Mouse (Mus musculus) ES-E14 (cell line): ENCODE measurements around the gene Csrnp1. TPM values are rescaled to one million over a fixed set of nuclear protein-coding genes. Genes with fewer than 3 reads are reported as not detected.

Source experiments
- DNase-seq: peaks from one replicate; pipeline ENCODE4 v3.0.0-alpha.2; 2013; ENCODE audit warnings: low read depth, low spot score
- H3K27ac ChIP-seq: 2 replicates; pipeline ENCODE4 v1.5.1; 2012; ENCODE audit warnings: low read depth, mild to moderate bottlenecking, low read length, moderate library complexity, mixed read lengths; ENCODE audit not compliant: poor library complexity, insufficient read depth, severe bottlenecking
- H3K36me3 ChIP-seq: 2 replicates; pipeline ENCODE4 v1.6.1; 2012; ENCODE audit warnings: mild to moderate bottlenecking, low read length, moderate library complexity, mixed read lengths; ENCODE audit not compliant: control insufficient read depth, poor library complexity, insufficient read depth, severe bottlenecking
- H3K4me1 ChIP-seq, 2 experiments: fragments of 150-350 bp in 1 of 2; sonication (generic) in 1 of 2; 2 replicates each; pipeline ENCODE4 v1.6.1; 2012; ENCODE audit warnings: low read length in 2 of 2, mild to moderate bottlenecking in 1 of 2, mixed read lengths in 1 of 2; ENCODE audit not compliant: control insufficient read depth in 2 of 2, insufficient read depth in 2 of 2, poor library complexity in 1 of 2
- H3K4me3 ChIP-seq, 2 experiments: fragments of 150-350 bp in 1 of 2; sonication (generic) in 1 of 2; 2 replicates each; pipeline ENCODE4 v1.5.1; 2012; ENCODE audit warnings: low read length in 2 of 2, low read depth in 1 of 2, mild to moderate bottlenecking in 1 of 2, mixed read lengths in 1 of 2; ENCODE audit not compliant: insufficient read depth in 1 of 2, poor library complexity in 1 of 2, severe bottlenecking in 1 of 2
- H3K9ac ChIP-seq: 2 replicates; pipeline ENCODE4 v1.6.1; 2012; ENCODE audit warnings: low read depth, mild to moderate bottlenecking, low read length, mixed read lengths; ENCODE audit not compliant: poor library complexity, insufficient read depth, severe bottlenecking
- H3K9me3 ChIP-seq: fragments of 150-350 bp; sonication (generic); 2 replicates; pipeline ENCODE4 v1.6.1; 2012; ENCODE audit warnings: low read depth, mild to moderate bottlenecking, low read length; ENCODE audit not compliant: control insufficient read depth, insufficient read depth
- CHD2 ChIP-seq: IDR thresholded peaks from 2 replicates; pipeline ENCODE4 v1.6.1; 2014; ENCODE audit warnings: mild to moderate bottlenecking, low read depth, low read length, inconsistent platforms
- HCFC1 ChIP-seq: IDR thresholded peaks from 2 replicates; pipeline ENCODE4 v1.6.1; 2012; ENCODE audit warnings: low read length, inconsistent platforms, borderline replicate concordance; ENCODE audit not compliant: insufficient read depth
- MAFK ChIP-seq: IDR thresholded peaks from 2 replicates; pipeline ENCODE4 v1.6.1; 2014; ENCODE audit warnings: mild to moderate bottlenecking, low read depth, low read length, inconsistent platforms; ENCODE audit not compliant: insufficient read depth
- ZC3H11A ChIP-seq: IDR thresholded peaks from 2 replicates; pipeline ENCODE4 v1.6.1; 2012; ENCODE audit warnings: low read depth, mild to moderate bottlenecking, inconsistent platforms, low read length, borderline replicate concordance
- ZNF384 ChIP-seq: IDR thresholded peaks from 2 replicates; pipeline ENCODE4 v1.6.1; 2012; ENCODE audit warnings: low read depth, low read length, inconsistent platforms
- in situ Hi-C, 2 experiments: fragments of 600-800 bp; cut with MboI; formaldehyde crosslinking; loops; one replicate each; pipeline ENCODE4 v1.15.1; 2025; ENCODE audit warnings: low sequenced_read_pairs in 2 of 2, inconsistent platforms in 1 of 2; ENCODE audit not compliant: unreplicated experiment in 2 of 2
- total RNA-seq: library from RNA; depleted of rRNA; stranded (reverse); fragments of 300-350 nt; gene quantifications from 2 replicates; pipeline ENCODE4 v1.2.3, GENCODE M21; 2012

The Csrnp1 gene
- total RNA-seq, 1 experiment = 57.8 TPM

DNA sequence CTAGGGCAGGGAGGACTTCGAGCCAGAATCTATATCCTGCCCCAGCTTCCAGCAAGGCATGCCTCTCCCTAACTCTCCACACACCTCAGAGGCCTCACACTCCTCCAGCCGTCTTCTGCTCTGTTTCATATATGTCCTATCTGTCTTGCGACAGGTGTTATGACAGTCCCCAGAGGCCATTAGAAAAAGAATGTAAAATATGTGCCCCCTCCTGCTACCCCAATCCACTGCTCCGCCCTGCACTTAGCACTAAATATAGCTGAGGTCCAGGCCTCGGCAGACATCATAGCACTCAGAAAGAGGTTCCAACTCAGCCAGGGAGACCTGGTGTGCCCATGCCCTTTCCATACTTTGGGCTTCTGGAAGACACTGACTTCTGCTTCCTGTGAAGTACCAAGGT is 36.7 kb upstream of the Csrnp1 start:
- no peak overlapping the region for H3K27ac ChIP-seq
- H3K9ac ChIP-seq = no peak overlapping the region
- no peaks in the 10 kb centered on the region for H3K9me3 ChIP-seq
- H3K4me3 ChIP-seq = no peak overlapping the region
- TF ChIP-seq ZC3H11A (no peak), CHD2 (no peak), ZNF384 (no peak), MAFK (no peak), HCFC1 (no peak)
- H3K36me3 ChIP-seq = no peaks in the 10 kb centered on the region
- in situ Hi-C loops = no loop called here
- no peaks in the 10 kb centered on the region; a peak in 2 of 4 replicates for H3K4me1 ChIP-seq
- DNase-seq = no peak

DNA sequence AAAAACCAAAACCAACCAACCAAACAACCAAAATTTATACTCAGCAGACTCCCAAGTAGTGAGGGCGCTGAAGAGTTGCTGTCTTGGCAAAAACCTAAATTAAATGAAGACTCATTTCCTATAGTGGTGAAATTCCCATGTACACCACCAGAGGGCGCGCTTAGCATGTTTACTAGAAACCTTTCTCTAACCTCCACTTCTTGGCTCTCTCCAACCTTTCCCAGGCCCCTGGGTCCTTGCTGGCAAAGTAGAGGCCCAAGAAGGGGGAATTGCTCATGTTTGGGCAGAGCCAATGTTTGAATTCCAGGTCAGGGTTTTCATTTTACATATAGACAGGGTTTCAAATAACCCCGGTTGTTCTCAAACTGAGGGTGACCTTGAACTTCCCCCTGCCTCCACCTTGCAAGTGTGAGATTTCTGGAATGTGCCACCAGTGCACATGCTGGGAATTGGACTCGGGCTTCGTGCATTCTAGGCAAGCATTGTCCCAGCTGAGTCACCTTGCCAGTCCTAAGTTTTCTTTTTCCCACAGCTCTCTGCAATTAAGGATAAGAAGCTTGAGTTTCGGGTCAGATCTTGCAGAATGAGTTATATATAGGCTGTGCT is 35.9 kb upstream of the Csrnp1 start:
- Histone ChIP-seq H3K4me1 (no peaks in the 10 kb centered on the region; a peak in 2 of 4 replicates), H3K4me3 (no peak overlapping the region), H3K27ac (no peak overlapping the region), H3K9me3 (no peaks in the 10 kb centered on the region), H3K9ac (no peak overlapping the region), H3K36me3 (no peaks in the 10 kb centered on the region)
- peak; percentile 66 for DNase-seq
- TF ChIP-seq ZNF384 = no peak
- TF ChIP-seq MAFK = peak; percentile 63; the same call in 1 of the 2 replicates
- peak; percentile 48; the same call in 1 of the 2 replicates for TF ChIP-seq ZC3H11A
- no peak for TF ChIP-seq HCFC1
- TF ChIP-seq CHD2 = no peak
- in situ Hi-C loops = no loop called here

DNA sequence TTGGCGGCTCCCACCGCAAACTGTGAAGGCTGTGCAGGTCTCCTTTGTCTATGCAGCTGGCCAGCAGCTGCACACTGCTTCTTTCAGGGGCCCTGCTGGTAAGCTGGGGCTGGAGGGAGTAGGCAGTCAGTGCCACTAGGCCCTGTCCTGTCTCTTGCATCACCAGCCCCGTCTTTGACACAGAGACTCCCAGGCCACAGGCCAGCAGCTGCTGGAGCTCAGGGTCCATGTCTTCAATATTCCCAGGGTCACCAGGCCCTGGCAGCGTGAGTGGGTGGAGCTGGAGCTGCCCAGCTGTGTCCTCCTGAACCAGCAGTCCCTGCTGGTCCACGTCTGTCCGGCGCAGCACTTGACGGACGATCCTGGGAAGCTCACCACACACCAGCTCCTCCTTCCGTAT is 32.5 kb upstream of the Csrnp1 start:
- Histone ChIP-seq H3K4me1 (peaks cover 9 to 11% of the 10 kb centered on the region in 2 experiments), H3K36me3 (no peaks in the 10 kb centered on the region), H3K27ac (no peak overlapping the region), H3K9me3 (no peaks in the 10 kb centered on the region), H3K9ac (no peak overlapping the region), H3K4me3 (no peak overlapping the region)
- no peak for DNase-seq
- TF ChIP-seq ZC3H11A (no peak), CHD2 (no peak), HCFC1 (no peak), ZNF384 (no peak), MAFK (no peak)
- in situ Hi-C loops = no loop called here

DNA sequence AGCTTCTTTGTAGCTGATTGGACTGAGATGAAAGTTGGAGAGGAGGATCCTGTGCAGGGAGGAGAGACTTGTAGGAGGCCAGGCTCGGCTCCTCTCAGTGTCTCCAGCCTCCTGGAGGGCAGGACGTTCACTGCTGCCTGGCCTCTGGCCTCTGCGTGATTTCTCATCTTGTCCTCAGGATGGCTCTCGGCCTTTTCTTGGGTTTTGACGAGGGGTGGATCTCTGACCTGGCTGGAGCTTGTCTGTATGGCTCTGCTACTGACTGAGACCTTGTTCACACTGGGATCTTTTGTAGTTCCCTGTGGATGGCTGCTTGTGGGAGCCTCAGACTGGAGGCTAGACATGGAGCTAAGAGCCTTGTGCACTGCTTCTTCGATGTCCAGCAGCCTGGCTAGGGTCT is 30.4 kb upstream of the Csrnp1 start:
- Histone ChIP-seq H3K27ac (no peak overlapping the region), H3K4me1 (peaks cover 14% of the 10 kb centered on the region in 2 experiments), H3K9ac (no peak overlapping the region), H3K36me3 (no peaks in the 10 kb centered on the region), H3K9me3 (no peaks in the 10 kb centered on the region), H3K4me3 (no peak overlapping the region)
- no peak for DNase-seq
- TF ChIP-seq MAFK (no peak), HCFC1 (no peak), CHD2 (no peak)
- in situ Hi-C loops = no loop called here

DNA sequence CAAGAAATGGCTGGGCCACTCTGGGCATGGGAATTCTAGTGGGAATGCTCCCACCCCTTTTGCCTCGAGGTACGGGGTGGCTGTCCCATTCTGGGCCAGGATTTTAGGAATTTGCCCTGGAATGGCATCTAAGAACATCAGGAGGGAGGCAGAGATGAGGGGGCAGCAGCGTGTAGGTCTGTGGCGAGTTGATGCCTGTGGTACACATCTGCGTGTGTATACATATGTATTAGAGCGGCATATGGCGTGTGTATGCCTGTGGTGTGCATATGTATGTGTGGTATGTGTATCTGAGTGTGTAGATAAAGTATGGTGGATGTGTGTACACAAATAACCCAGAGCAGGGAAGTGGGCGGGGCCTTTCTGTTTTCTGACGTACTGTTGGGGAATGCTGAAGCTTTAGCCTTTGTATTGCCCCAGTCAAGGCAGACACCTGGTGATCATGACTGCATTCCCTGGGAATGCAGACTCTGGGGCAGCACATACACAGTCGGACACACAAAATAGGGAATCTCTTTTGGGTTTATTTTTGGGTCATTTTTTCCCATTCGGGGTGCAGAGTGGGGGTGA is 28.9 kb upstream of the Csrnp1 start:
- Histone ChIP-seq H3K4me3 (no peak overlapping the region), H3K36me3 (no peaks in the 10 kb centered on the region), H3K27ac (no peak overlapping the region), H3K9me3 (no peaks in the 10 kb centered on the region), H3K4me1 (peaks cover 14 to 18% of the 10 kb centered on the region in 2 experiments), H3K9ac (no peak overlapping the region)
- TF ChIP-seq MAFK = no peak
- TF ChIP-seq ZNF384 = no peak
- no peak for TF ChIP-seq ZC3H11A
- TF ChIP-seq CHD2 = no peak
- no peak for TF ChIP-seq HCFC1
- in situ Hi-C loops = no loop called here
- no peak for DNase-seq
